Mouse (Mus musculus): Measurements from ENCODE around the gene Pax8. TPM values are rescaled to one million over a fixed set of nuclear protein-coding genes. Genes with fewer than 3 reads are reported as not detected.

Gene Pax8
- not detected for polyA plus RNA-seq (2012; fragmentation: generic; extraction: Trizol)

DNA sequence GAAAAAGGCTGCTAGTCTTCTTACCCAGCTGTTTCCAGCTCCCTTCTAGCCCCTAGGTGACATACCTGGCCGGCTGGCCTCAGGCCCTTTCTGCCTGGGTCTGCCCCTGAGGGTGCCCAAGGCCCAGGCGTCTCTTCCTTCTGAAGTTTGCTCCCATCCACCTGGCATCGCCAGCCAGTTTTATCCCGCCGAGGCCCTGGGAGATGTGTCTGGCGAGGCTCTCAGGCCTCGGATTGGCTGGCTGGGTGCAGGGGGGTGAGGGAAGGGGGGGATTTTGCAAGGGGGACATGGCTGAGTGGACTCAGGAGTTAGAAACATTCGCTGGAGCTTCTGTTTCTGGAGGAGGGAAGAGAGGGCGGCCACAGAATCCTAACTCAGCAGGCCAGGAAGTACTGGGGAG lies at the start of gene Pax8:
Gene Pax8 (minus strand): TSS at position 180 of the 400 bp plus-strand sequence.
- no peak within 1 kb of the TSS for H3ac ChIP-seq (ENCODE audit: control insufficient read depth, insufficient read length)
- no peak for TF ChIP-seq CEBPB (IDR thresholded peaks at IDR 0.05; ENCODE audit: insufficient read depth, poor library complexity, severe bottlenecking)
- TF ChIP-seq E2F4 (IDR thresholded peaks at IDR 0.05; ENCODE audit: insufficient read depth) = no peak
- TF ChIP-seq MYOD1 (IDR thresholded peaks at IDR 0.05; ENCODE audit: control insufficient read depth in 1 of 3, insufficient read length in 2 of 3, low read depth in 2 of 3) = no peak
- no peak for TF ChIP-seq MYOG (IDR thresholded peaks at IDR 0.05; ENCODE audit: control insufficient read depth in 1 of 3, insufficient read depth in 1 of 3, insufficient read length in 2 of 3, low read depth in 2 of 3)
- no peak for TF ChIP-seq POLR2A (IDR thresholded peaks at IDR 0.05; ENCODE audit: insufficient read length, low read depth)
- TF ChIP-seq TCF12 (IDR thresholded peaks at IDR 0.05; ENCODE audit: insufficient read depth, poor library complexity, severe bottlenecking) = no peak
- TF ChIP-seq SRF (IDR thresholded peaks at IDR 0.05; ENCODE audit: control insufficient read depth, insufficient read length, low read depth) = no peak
- TF ChIP-seq MAX (IDR thresholded peaks at IDR 0.05; ENCODE audit: low read depth) = no peak
- no peak for TF ChIP-seq USF1 (IDR thresholded peaks at IDR 0.05; ENCODE audit: low read depth)
- TF ChIP-seq REST (IDR thresholded peaks at IDR 0.05; ENCODE audit: insufficient read depth, insufficient read length) = no peak
- TF ChIP-seq POLR2AphosphoS2 (IDR thresholded peaks at IDR 0.05; ENCODE audit: insufficient read length, low read depth) = no peak
- TF ChIP-seq TCF3 (IDR thresholded peaks at IDR 0.05; ENCODE audit: insufficient read length, low read depth) = no peak
- H3K4me2 ChIP-seq (ENCODE audit: low read depth) = no peak within 1 kb of the TSS
- H3K36me3 ChIP-seq (ENCODE audit: control insufficient read depth, insufficient read depth) = no peaks in the 10 kb centered on the region
- no peak within 1 kb of the TSS for H3K4me3 ChIP-seq
- no peaks in the 10 kb centered on the region for H3K79me2 ChIP-seq (ENCODE audit: control insufficient read depth, insufficient read depth)
- peaks cover 44% of the 10 kb centered on the region for H3K27me3 ChIP-seq (ENCODE audit: control insufficient read depth, insufficient read depth, insufficient read length)

DNA sequence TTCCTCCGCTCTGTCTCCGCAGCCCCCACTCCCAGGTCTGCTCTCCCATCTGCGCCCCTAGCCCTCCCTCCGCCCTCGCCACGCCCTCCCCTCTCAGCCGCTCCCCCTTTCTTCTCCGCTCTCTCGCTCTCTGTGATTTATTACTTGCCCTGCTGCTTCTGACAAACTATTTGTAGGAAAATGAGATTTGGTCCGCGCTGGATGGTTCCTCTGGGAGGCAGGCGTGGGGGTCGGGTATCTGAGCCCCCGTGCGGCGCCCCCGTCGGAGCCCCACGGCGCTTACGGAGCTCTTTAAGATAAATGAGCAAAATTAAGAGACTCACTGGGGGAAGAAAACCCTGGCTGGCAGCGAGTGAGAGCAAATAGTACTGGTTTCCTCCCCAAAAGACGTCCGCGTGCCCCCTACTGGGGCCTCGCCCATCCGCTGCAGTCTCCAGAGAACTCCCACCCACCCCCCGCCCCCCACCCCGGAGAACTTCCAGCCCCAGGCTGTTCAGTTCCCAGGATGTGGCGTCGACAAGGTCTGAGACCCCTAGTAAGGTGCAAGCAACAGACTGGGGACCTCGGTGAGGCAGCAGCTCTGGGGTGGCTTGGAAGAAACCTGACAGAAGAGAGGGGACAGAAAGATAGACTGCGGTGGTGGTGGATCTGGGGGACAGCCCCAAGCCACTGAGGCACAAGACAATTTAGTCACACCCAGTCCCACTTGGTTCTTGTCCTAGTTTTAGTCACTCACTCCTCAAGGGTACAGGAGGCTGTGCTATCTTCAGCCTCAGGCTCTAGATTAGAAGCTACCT lies 46.2 kb upstream of the Pax8 start:
- Histone ChIP-seq H3K79me2 (ENCODE audit: control insufficient read depth, insufficient read depth) (no peaks in the 10 kb centered on the region), H3K4me2 (ENCODE audit: low read depth) (peak overlapping the region; percentile 32), H3K36me3 (ENCODE audit: control insufficient read depth, insufficient read depth) (no peaks in the 10 kb centered on the region), H3K27me3 (ENCODE audit: control insufficient read depth, insufficient read depth, insufficient read length) (peaks cover 8% of the 10 kb centered on the region), H3ac (ENCODE audit: control insufficient read depth, insufficient read length) (no peak overlapping the region), H3K4me3 (no peak overlapping the region)
- TF ChIP-seq TCF3 (IDR thresholded peaks at IDR 0.05; ENCODE audit: insufficient read length, low read depth) (no peak), TCF12 (IDR thresholded peaks at IDR 0.05; ENCODE audit: insufficient read depth, poor library complexity, severe bottlenecking) (no peak), USF1 (IDR thresholded peaks at IDR 0.05; ENCODE audit: low read depth) (no peak), E2F4 (IDR thresholded peaks at IDR 0.05; ENCODE audit: insufficient read depth) (no peak), MYOG (IDR thresholded peaks at IDR 0.05; ENCODE audit: control insufficient read depth in 1 of 3, insufficient read depth in 1 of 3, insufficient read length in 2 of 3, low read depth in 2 of 3) (no peak), MYOD1 (IDR thresholded peaks at IDR 0.05; ENCODE audit: control insufficient read depth in 1 of 3, insufficient read length in 2 of 3, low read depth in 2 of 3) (no peak)

DNA sequence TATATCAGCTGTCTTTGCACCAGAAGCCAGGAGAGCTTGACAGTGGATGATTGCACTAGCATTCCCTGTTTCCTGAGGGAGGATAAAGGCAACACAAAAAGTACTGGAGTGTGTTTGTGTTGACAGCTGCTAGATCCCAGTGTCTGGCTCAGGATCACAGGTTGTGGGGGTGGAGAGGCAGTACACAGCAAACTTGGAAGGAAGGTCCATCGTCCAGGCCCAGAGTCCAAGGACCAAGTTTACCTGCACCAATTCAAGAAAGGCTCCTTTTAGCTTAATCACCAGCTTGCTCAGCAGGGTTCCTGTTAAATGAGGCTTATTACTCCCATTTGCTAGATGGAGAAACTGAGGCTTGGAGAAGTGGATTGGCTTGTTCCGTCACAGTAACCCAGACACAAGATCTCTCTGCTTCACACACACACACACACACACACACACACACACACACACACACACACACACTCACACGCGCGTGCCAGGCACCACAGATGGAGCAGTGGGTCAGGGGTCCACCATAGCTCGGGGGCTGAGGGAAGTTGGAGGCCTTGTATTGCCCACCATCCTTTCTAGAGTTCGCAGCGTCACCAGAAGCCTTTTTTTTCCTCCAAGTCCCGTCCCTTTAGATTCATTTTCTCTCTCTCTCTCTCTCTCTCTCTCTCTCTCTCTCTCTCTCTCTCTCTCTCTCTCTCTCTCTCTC lies 45.3 kb upstream of the Pax8 start:
- Histone ChIP-seq H3K36me3 (ENCODE audit: control insufficient read depth, insufficient read depth) (no peaks in the 10 kb centered on the region), H3K4me3 (no peak overlapping the region), H3K27me3 (ENCODE audit: control insufficient read depth, insufficient read depth, insufficient read length) (peaks cover 8% of the 10 kb centered on the region), H3ac (ENCODE audit: control insufficient read depth, insufficient read length) (no peak overlapping the region), H3K4me2 (ENCODE audit: low read depth) (peak overlapping the region; percentile 32), H3K79me2 (ENCODE audit: control insufficient read depth, insufficient read depth) (no peaks in the 10 kb centered on the region)
- TF ChIP-seq REST (IDR thresholded peaks at IDR 0.05; ENCODE audit: insufficient read depth, insufficient read length) = no peak

DNA sequence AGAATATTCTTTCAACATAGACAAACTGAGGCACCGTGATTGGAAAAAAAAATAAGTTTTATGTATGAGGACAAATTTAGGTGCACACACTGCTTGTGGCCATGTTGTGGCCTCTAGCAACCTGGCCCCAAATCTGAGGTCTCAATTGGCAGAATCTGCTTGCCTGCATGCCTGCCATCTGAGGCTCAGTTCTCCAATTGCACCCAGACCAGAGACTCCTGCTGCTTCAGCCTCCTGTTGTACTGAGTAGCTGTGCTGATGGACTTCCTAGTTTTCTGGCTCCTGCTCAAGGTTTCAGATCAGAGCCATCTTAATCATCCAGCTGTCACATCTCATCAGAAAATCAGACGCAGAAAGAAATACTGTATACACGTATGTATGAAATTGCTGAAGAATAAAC lies 41.5 kb upstream of the Pax8 start:
- Histone ChIP-seq H3K79me2 (ENCODE audit: control insufficient read depth, insufficient read depth) (no peaks in the 10 kb centered on the region), H3K4me3 (no peak overlapping the region), H3K36me3 (ENCODE audit: control insufficient read depth, insufficient read depth) (no peaks in the 10 kb centered on the region), H3ac (ENCODE audit: control insufficient read depth, insufficient read length) (no peak overlapping the region), H3K4me2 (ENCODE audit: low read depth) (no peak overlapping the region), H3K27me3 (ENCODE audit: control insufficient read depth, insufficient read depth, insufficient read length) (peaks cover 5% of the 10 kb centered on the region)
- no peak for TF ChIP-seq REST (IDR thresholded peaks at IDR 0.05; ENCODE audit: insufficient read depth, insufficient read length)
- TF ChIP-seq TCF3 (IDR thresholded peaks at IDR 0.05; ENCODE audit: insufficient read length, low read depth) = no peak
- no peak for TF ChIP-seq MYOG (IDR thresholded peaks at IDR 0.05; ENCODE audit: control insufficient read depth in 1 of 3, insufficient read depth in 1 of 3, insufficient read length in 2 of 3, low read depth in 2 of 3)
- TF ChIP-seq SRF (IDR thresholded peaks at IDR 0.05; ENCODE audit: control insufficient read depth, insufficient read length, low read depth) = no peak
- TF ChIP-seq E2F4 (IDR thresholded peaks at IDR 0.05; ENCODE audit: insufficient read depth) = no peak
- TF ChIP-seq POLR2AphosphoS2 (IDR thresholded peaks at IDR 0.05; ENCODE audit: insufficient read length, low read depth) = no peak
- no peak for TF ChIP-seq TCF12 (IDR thresholded peaks at IDR 0.05; ENCODE audit: insufficient read depth, poor library complexity, severe bottlenecking)
- TF ChIP-seq POLR2A (IDR thresholded peaks at IDR 0.05; ENCODE audit: insufficient read length, low read depth) = no peak
- no peak for TF ChIP-seq CEBPB (IDR thresholded peaks at IDR 0.05; ENCODE audit: insufficient read depth, poor library complexity, severe bottlenecking)
- no peak for TF ChIP-seq USF1 (IDR thresholded peaks at IDR 0.05; ENCODE audit: low read depth)
- TF ChIP-seq MAX (IDR thresholded peaks at IDR 0.05; ENCODE audit: low read depth) = no peak
- no peak for TF ChIP-seq MYOD1 (IDR thresholded peaks at IDR 0.05; ENCODE audit: control insufficient read depth in 1 of 3, insufficient read length in 2 of 3, low read depth in 2 of 3)

DNA sequence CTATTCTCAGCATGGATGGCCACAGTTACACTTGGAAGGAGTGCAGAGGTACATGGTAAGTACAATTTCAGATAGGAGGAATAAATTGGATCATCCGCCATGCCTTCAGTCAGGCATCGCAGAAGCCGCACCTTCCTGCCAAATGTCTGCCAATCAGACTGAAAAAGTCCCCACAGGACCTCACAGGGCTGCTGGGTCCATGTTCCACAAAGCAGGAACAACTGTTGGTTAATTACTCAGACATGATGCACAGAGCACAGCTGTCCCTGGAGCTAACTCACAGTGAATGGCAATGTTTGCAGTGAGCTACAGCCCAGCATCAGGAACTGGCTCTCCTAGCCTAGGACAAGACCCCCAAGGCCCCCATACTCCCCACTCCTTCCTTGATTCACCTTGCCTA lies 32.0 kb upstream of the Pax8 start:
- Histone ChIP-seq H3K79me2 (ENCODE audit: control insufficient read depth, insufficient read depth) (no peaks in the 10 kb centered on the region), H3K4me3 (no peak overlapping the region), H3K27me3 (ENCODE audit: control insufficient read depth, insufficient read depth, insufficient read length) (no peaks in the 10 kb centered on the region), H3K4me2 (ENCODE audit: low read depth) (no peak overlapping the region), H3K36me3 (ENCODE audit: control insufficient read depth, insufficient read depth) (no peaks in the 10 kb centered on the region), H3ac (ENCODE audit: control insufficient read depth, insufficient read length) (no peak overlapping the region)
- TF ChIP-seq TCF12 (IDR thresholded peaks at IDR 0.05; ENCODE audit: insufficient read depth, poor library complexity, severe bottlenecking) (no peak), POLR2A (IDR thresholded peaks at IDR 0.05; ENCODE audit: insufficient read length, low read depth) (no peak), USF1 (IDR thresholded peaks at IDR 0.05; ENCODE audit: low read depth) (no peak), TCF3 (IDR thresholded peaks at IDR 0.05; ENCODE audit: insufficient read length, low read depth) (no peak), E2F4 (IDR thresholded peaks at IDR 0.05; ENCODE audit: insufficient read depth) (no peak), REST (IDR thresholded peaks at IDR 0.05; ENCODE audit: insufficient read depth, insufficient read length) (no peak), SRF (IDR thresholded peaks at IDR 0.05; ENCODE audit: control insufficient read depth, insufficient read length, low read depth) (no peak), MYOG (IDR thresholded peaks at IDR 0.05; ENCODE audit: control insufficient read depth in 1 of 3, insufficient read depth in 1 of 3, insufficient read length in 2 of 3, low read depth in 2 of 3) (no peak), MYOD1 (IDR thresholded peaks at IDR 0.05; ENCODE audit: control insufficient read depth in 1 of 3, insufficient read length in 2 of 3, low read depth in 2 of 3) (no peak), POLR2AphosphoS2 (IDR thresholded peaks at IDR 0.05; ENCODE audit: insufficient read length, low read depth) (no peak), CEBPB (IDR thresholded peaks at IDR 0.05; ENCODE audit: insufficient read depth, poor library complexity, severe bottlenecking) (no peak), MAX (IDR thresholded peaks at IDR 0.05; ENCODE audit: low read depth) (no peak)
